Mouse (Mus musculus): ENCODE measurements around the gene Fig4. TPM values are rescaled to one million over a fixed set of nuclear protein-coding genes. Genes with fewer than 3 reads are reported as not detected.

Fig4 gene
- total and polyA plus RNA-seq, 3 experiments = 21.4 to 27.4 TPM; not detected in 1

DNA sequence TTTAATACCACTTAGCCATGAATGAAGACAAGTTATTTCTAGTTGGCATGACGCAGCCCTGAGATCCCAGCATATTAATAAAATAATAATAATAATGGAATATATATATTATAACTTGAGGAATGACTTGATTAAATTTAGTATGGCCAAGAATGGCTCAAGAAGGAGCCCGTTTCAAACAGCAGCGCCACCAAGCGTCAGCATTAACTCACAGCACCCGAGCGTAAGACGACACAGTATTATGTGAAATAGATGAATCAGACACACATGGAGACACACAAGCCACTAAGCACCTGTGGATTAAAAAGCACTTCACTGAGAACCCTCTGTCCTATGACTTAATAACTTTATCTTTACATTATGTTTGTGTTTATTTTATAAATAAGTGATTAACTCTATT, 31.2 kb downstream of the Fig4 start:
- Histone ChIP-seq H3K9me3 (replicated peaks; ENCODE audit: insufficient read depth, low read length) (no peaks in the 10 kb centered on the region), H3K4me3 (ENCODE audit: control insufficient read depth in 1 of 2, insufficient read depth in 1 of 2, low read depth in 2 of 2, low read length in 2 of 2) (no peak overlapping the region), H3K27ac (ENCODE audit: control insufficient read depth, low read depth, low read length) (no peak overlapping the region), H3K4me1 (ENCODE audit: control insufficient read depth in 1 of 2, insufficient read depth in 2 of 2, low read length in 2 of 2) (peaks cover 0 to 5% of the 10 kb centered on the region in 2 experiments; a peak in 2 of 4 replicates), H3K9ac (ENCODE audit: control insufficient read depth, low read depth, low read length, poor library complexity, severe bottlenecking) (no peak overlapping the region), H3K27me3 (ENCODE audit: control insufficient read depth in 1 of 2, insufficient read depth in 2 of 2, low read length in 2 of 2) (no peaks in the 10 kb centered on the region), H3K79me2 (ENCODE audit: control insufficient read depth, insufficient read depth, low read length, poor library complexity) (no peaks in the 10 kb centered on the region), H3K36me3 (ENCODE audit: control insufficient read depth in 1 of 2, insufficient read depth in 2 of 2, low read length in 2 of 2) (peaks cover 2% of the 10 kb centered on the region in 2 experiments; a peak in 2 of 4 replicates)
- TF ChIP-seq UBTF (IDR thresholded peaks at IDR 0.05; ENCODE audit: borderline replicate concordance, insufficient read depth, low read depth, low read length) (no peak), CTCF (IDR thresholded peaks at IDR 0.05 in 2 of 3, conservative IDR thresholded peaks at IDR 0.05 in 1 of 3; ENCODE audit: control insufficient read depth in 1 of 3, insufficient read depth in 1 of 3, low read depth in 2 of 3, low read length in 3 of 3, poor library complexity in 1 of 3, severe bottlenecking in 1 of 3) (peak; percentile 43 to 83 (median 75)), MAX (IDR thresholded peaks at IDR 0.05; ENCODE audit: low read length) (no peak), ZNF384 (IDR thresholded peaks at IDR 0.05; ENCODE audit: low read depth, low read length) (peak; percentile 31; the same call in 1 of the 2 replicates), SMC3 (IDR thresholded peaks at IDR 0.05; ENCODE audit: low read depth, low read length) (peak; percentile 83), E2F4 (IDR thresholded peaks at IDR 0.05; ENCODE audit: borderline replicate concordance, low read depth, low read length) (no peak), MEF2A (IDR thresholded peaks at IDR 0.05; ENCODE audit: extremely low read depth, insufficient replicate concordance, low read depth, low read length, poor library complexity, severe bottlenecking) (no peak), JUND (IDR thresholded peaks at IDR 0.05; ENCODE audit: low read depth, low read length) (no peak), USF1 (IDR thresholded peaks at IDR 0.05; ENCODE audit: low read depth, low read length) (no peak), RAD21 (IDR thresholded peaks at IDR 0.05; ENCODE audit: low read depth, low read length) (peak; percentile 82), POLR2AphosphoS2 (IDR thresholded peaks at IDR 0.05; ENCODE audit: low read length) (no peak), POLR2AphosphoS5 (IDR thresholded peaks at IDR 0.05; ENCODE audit: borderline replicate concordance, low read depth, low read length) (no peak), POLR2A (IDR thresholded peaks at IDR 0.05; ENCODE audit: control insufficient read depth in 1 of 2, insufficient read depth in 1 of 2, low read depth in 1 of 2, low read length in 2 of 2, poor library complexity in 1 of 2) (no peak), SIN3A (IDR thresholded peaks at IDR 0.05; ENCODE audit: low read length) (no peak), MAFK (IDR thresholded peaks at IDR 0.05; ENCODE audit: borderline replicate concordance, low read depth, low read length) (no peak), ZC3H11A (IDR thresholded peaks at IDR 0.05; ENCODE audit: low read depth, low read length) (peak; percentile 83), MXI1 (IDR thresholded peaks at IDR 0.05; ENCODE audit: low read depth, low read length) (no peak), MYC (IDR thresholded peaks at IDR 0.05; ENCODE audit: low read depth, low read length) (no peak), TCF12 (IDR thresholded peaks at IDR 0.05; ENCODE audit: low read depth, low read length) (no peak), RCOR1 (IDR thresholded peaks at IDR 0.05; ENCODE audit: low read depth, low read length) (no peak), ETS1 (IDR thresholded peaks at IDR 0.05; ENCODE audit: low read depth, low read length) (no peak), USF2 (IDR thresholded peaks at IDR 0.05; ENCODE audit: borderline replicate concordance in 1 of 2, insufficient read depth in 1 of 2, low read depth in 1 of 2, low read length in 2 of 2) (no peak), BHLHE40 (IDR thresholded peaks at IDR 0.05; ENCODE audit: borderline replicate concordance, low read depth, low read length) (no peak), ELF1 (IDR thresholded peaks at IDR 0.05; ENCODE audit: low read depth, low read length) (no peak), CHD1 (IDR thresholded peaks at IDR 0.05; ENCODE audit: low read depth, low read length) (no peak), GATA1 (IDR thresholded peaks at IDR 0.05; ENCODE audit: low read depth, low read length) (no peak)
- DNase-seq (ENCODE audit: low read depth, low spot score) = peak; percentile 63
